Mouse (Mus musculus) megakaryocyte-erythroid progenitor cell, adult 5-6 weeks (primary cell): ENCODE measurements around the gene Pip4k2a. TPM values are rescaled to one million over a fixed set of nuclear protein-coding genes. Genes with fewer than 3 reads are reported as not detected.
A peak's percentile ranks its signal among the peaks of the same experiment; 100 is the strongest.

Experiments
- ATAC-seq: replicated peaks from 2 replicates; pipeline ENCODE4 v1.8.0; 2016; ENCODE audit warnings: mild to moderate bottlenecking, inconsistent platforms; ENCODE audit not compliant: severe bottlenecking, poor library complexity, low FRiP score, low TSS enrichment
- total RNA-seq, 2 experiments: library from RNA; stranded (forward) in 1 of 2; stranded (reverse) in 1 of 2; fragments of 200-1000, 215-1000 nt in 1 of 2; fragments of >200 nt in 1 of 2; fragmentation: Nextera tagmentation in 1 of 2; gene quantifications; 2 replicates each; pipeline ENCODE4 v1.2.3; 2014 to 2017

The Pip4k2a gene
- total RNA-seq, 2 experiments from 2014 or later, result 28.7 to 56.7 TPM

DNA sequence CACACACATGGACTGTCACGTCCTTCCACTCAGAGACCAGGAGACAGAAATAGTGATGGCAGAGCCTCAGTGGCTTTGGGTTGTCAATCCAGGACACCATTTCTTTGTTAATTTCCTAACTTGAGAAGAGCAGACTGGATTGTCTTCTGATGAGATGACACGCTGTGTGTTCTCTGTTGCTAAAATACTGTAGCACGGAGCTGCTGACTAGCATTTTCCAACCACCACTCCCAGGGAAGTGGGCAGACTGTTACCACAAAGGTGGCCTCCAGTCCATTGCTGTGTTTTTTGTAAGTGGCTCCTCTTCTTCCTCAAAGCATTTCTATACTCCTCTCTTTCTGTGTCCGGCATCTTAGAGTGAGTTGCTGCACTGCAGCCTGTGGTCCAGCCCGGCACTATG is 39.4 kb downstream of the Pip4k2a start:
- no peak for ATAC-seq

DNA sequence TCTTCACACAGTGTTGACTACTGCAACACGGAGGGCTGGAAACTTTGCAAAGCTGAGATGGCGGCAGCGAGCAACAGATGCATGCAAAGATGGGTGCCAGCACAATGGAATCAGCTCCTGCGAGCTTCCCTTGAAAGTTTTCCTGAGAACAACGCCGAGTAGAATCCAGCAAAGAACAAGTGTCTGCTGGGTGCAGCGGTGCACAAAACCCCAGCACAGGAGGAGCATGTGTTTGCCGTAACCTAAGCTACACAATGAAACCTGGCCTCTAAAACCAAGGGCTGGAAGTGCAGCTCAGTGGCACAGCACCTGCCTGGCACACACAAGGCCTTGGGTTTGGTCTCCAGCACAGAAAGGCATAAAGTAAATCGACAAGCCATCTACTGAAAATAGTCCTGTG is 39.9 kb downstream of the Pip4k2a start:
- ATAC-seq, result no peak

DNA sequence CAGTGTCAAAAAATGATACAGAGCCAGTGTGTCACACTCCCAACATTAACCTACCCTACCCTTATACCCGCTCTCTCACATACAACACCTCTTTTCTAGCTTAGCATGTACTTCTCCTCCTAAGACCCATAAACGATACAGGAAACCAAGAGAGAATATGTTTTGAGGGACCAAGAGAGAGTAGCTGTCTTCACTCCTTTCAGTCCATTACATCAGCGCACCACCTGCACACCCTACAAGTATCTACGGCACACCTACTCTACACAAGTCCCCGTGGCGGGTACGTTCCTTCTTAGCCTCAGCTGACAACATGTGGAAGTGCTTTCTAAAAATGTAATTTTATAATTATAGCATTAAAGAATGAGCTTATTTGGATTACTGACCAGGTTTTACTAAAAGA is 40.5 kb downstream of the Pip4k2a start:
- no peak for ATAC-seq

DNA sequence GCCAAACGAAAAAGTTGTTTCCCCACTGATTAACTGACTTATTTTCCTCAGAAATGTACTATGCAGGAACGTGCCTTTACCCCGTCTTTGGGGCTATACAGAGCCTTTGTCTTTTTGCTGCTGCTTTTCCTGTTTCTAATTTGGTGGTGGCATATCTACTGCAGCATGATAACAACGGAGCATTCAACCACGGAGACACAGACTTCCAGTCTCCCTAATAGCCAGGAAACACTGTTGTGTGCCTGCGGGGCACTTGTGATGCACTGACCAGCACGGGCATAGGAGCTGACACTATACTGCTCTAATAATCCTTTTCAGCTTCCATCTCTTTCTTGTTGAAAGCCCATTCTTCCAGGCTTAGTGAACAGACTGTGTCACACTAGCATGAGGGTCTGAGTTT is 41.0 kb downstream of the Pip4k2a start:
- no peak for ATAC-seq

- ATAC-seq, result no peak
These were observed 41.5 kb downstream of the Pip4k2a start for GRCm38 (mm10) chr2:18956424-18956823.

GRCm38 (mm10) chr2:18955671-18956070 is 42.3 kb downstream of the Pip4k2a start:
- ATAC-seq, result no peak

- ATAC-seq, result no peak
These were observed 42.9 kb downstream of the Pip4k2a start for GRCm38 (mm10) chr2:18955022-18955421.

- ATAC-seq, result peak; percentile 62
These were observed 43.5 kb downstream of the Pip4k2a start for GRCm38 (mm10) chr2:18954422-18954821.

GRCm38 (mm10) chr2:18952102-18952673 is 45.7 kb downstream of the Pip4k2a start:
- peak; percentile 64 for ATAC-seq

- ATAC-seq, result no peak
These were observed 47.2 kb downstream of the Pip4k2a start for GRCm38 (mm10) chr2:18950758-18951157.

- ATAC-seq, result no peak
These were observed 49.2 kb downstream of the Pip4k2a start for GRCm38 (mm10) chr2:18948741-18949140.

- no peak for ATAC-seq
These were observed 50.1 kb downstream of the Pip4k2a start for GRCm38 (mm10) chr2:18947669-18948459.

DNA sequence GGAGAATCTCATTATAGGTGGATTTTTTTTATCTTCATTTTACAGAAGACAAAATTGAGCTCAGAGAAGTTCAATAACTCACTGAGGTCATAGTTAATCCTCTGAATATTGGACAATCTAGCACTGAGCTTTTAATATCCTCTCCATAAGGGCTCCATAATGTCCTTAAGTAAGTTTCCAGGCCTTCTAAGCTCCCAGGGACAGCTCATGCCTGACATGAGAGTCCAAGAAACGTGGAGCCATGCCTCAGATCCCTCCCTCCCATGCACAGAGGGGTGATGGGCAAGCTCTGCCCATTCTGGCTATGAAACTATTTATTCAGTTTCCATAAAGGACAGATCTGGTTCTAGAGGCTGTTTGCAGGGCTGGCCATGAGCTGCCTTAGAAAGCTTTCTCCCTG is 52.5 kb downstream of the Pip4k2a start:
- ATAC-seq, result no peak

GRCm38 (mm10) chr2:18943930-18944329 is 54.0 kb downstream of the Pip4k2a start:
- no peak for ATAC-seq

DNA sequence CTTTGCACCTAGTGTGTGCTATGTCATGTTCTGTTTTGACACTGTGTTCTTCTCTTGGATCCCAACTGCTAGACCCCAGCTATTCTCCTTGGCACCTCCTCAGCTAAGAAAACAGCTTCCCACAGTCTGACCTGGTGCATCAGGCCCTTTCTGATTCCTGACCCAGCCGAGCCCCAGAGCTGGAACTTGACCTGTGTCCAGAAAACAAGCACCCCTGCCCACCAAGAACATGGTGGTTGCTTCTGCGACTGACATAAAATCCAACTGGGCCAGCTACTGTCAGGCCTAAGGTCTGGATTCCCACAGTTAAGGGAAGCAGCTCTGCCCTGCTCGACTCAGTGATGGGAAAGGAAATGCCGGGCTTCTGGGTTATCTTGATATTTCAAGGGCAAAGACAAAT is 54.6 kb downstream of the Pip4k2a start:
- no peak for ATAC-seq

DNA sequence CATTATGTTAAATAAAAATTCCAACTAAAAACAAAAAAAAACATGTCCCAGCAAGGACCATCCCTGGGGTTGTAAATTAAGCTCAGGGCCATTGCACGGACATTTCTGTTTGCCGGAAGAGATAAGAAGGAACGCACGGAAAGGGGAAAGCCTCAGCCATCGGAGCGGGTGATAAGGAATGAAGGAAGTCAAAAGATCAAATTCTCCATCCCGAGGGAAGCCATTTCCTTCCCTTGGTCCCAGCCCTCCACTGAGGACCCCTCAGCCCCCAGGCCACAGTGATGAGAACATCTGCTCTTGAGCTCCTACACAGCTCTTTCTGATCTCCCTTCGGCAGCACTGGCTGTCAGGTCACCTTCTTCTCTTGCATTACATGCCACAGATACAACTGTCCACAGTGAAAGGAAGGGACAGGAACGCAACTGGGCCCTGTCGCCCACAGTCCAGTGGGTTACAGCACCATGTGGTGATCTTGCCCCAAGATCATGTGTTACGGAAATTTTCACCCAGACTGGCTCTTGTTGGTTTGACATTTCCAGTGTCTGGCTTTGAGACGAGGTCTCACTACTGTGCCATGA is 57.1 kb downstream of the Pip4k2a start:
- ATAC-seq, result no peak

- ATAC-seq, result peak; percentile 27
These were observed 59.0 kb downstream of the Pip4k2a start for GRCm38 (mm10) chr2:18938923-18939329.

DNA sequence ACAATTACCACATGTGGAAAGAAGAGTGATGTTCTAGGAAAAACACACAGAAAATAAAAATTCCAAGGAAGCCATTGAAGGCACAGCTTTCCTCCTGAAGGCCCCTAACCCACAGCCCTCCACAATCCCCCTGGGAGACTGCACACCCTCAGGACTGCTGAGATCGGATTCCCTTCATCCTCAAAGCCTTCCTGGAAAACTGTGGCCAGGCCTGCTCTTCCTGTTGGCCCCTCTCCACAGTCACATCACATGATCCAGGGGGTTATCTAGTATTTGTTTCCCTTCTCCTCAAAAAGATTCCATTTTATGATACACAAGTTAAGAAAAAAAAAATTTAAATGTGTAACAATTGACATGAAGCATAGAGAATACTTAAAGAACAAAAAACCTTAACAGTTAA is 59.7 kb downstream of the Pip4k2a start:
- no peak for ATAC-seq

- ATAC-seq, result peak; percentile 62
These were observed 60.3 kb downstream of the Pip4k2a start for GRCm38 (mm10) chr2:18937611-18938010.

GRCm38 (mm10) chr2:18936446-18936845 is 61.5 kb downstream of the Pip4k2a start:
- ATAC-seq, result no peak

- peak; percentile 69 for ATAC-seq
These were observed 62.3 kb downstream of the Pip4k2a start for GRCm38 (mm10) chr2:18935581-18936027.
